Mouse (Mus musculus) hindbrain, embryonic 12.5 days (tissue): ENCODE data around the gene Setdb2. TPM values are rescaled to one million over a fixed set of nuclear protein-coding genes. Genes with fewer than 3 reads are reported as not detected.

Source experiments
- ATAC-seq: fragments of 200-750 bp; cut with Nextera tagmentation; 2 replicates; pipeline ENCODE4 v1.8.0; 2017; ENCODE audit warnings: moderate TSS enrichment; ENCODE audit not compliant: low FRiP score
- H3K27ac ChIP-seq: fragments of 300-500 bp; sonication (generic); 2 replicates; pipeline ENCODE4 v1.5.1; 2016; ENCODE audit warnings: mild to moderate bottlenecking
- H3K27me3 ChIP-seq: fragments of 300-500 bp; sonication (generic); 2 replicates; pipeline ENCODE4 v1.6.1; 2016; ENCODE audit warnings: mild to moderate bottlenecking
- H3K36me3 ChIP-seq: fragments of 300-500 bp; sonication (generic); 2 replicates; pipeline ENCODE4 v1.6.1; 2016; ENCODE audit warnings: mild to moderate bottlenecking
- H3K4me1 ChIP-seq: fragments of 300-500 bp; sonication (generic); 2 replicates; pipeline ENCODE4 v1.6.1; 2016
- H3K4me2 ChIP-seq: fragments of 300-500 bp; sonication (generic); replicated peaks from 2 replicates; pipeline ENCODE4 v1.6.1; 2016; ENCODE audit warnings: mild to moderate bottlenecking
- H3K4me3 ChIP-seq: fragments of 300-500 bp; sonication (generic); 2 replicates; pipeline ENCODE4 v1.5.1; 2016; ENCODE audit warnings: mild to moderate bottlenecking
- H3K9ac ChIP-seq: fragments of 300-500 bp; sonication (generic); 2 replicates; pipeline ENCODE4 v1.6.1; 2016; ENCODE audit warnings: mild to moderate bottlenecking, moderate library complexity
- H3K9me3 ChIP-seq: fragments of 300-500 bp; sonication (generic); replicated peaks from 2 replicates; pipeline ENCODE4 v1.6.1; 2016; ENCODE audit warnings: mild to moderate bottlenecking
- WGBS: fragments of 180-500 bp; shearing (Covaris S2); methylation state at CpG from one replicate; pipeline ENCODE4 v1.1.7; 2016; 5-methylcytosine and 5-hydroxymethylcytosine counted together
- polyA plus RNA-seq: library from polyadenylated mRNA; unstranded; fragments of >200 nt; fragmentation: Nextera tagmentation; extraction: Ambion mirVana; gene quantifications from 2 replicates; pipeline ENCODE4 v1.2.1, GENCODE M21; 2016

The Setdb2 gene
- 9.6 and 11.6 TPM in 2 replicates for polyA plus RNA-seq

DNA sequence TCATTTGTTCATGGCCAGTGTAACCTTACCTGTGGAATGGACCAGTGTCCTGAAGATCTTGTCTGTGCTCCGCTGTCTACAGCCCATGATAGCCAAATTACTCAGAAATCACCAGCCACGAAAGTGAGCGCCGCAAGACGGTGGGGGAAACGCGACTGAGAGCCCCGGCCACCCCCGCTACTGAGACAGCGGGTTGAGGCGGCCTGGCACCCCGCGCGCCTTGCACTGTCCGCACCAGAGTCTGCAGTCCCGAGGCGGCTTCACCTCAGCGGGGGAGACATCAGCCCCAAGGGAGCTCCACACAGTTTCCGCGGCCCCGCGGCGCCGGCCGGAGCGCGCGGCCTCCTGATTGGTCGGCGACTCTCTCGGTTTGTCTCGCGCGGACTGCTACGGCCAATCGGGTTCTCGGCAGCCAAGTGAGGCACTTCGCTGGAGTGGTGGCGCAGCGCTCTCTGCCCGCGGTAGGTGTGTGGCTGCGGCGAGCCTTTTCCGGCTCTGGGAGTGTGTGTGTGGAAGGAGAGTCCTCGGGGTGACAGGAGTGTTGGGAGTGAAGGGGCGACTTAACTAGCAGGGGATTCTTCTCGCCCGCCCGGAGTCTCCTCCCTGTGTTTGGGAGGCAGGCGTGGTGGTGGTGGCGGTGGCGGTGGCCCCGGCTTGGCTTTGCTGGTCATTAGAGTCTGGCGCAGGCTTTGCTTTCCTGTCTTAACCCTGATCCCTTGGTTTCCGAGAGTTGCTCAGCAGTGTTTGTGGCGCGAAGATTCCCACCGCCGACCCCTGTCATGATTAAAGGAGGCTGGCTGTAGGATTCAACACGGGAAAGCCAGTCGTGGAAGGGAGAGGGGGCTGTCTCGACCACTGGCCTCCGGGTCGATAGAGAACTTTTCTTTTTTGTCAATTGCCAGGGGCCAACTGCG, at the start of gene Setdb2, which contains the start of gene Cab39l:
Gene Setdb2 (minus strand): TSS at position 327 of the 914 bp plus-strand sequence.
Gene Cab39l (plus strand): TSS at position 415 of the 914 bp plus-strand sequence.
- WGBS = under 1% methylated on average over 66 of the region's 66 CpGs

DNA sequence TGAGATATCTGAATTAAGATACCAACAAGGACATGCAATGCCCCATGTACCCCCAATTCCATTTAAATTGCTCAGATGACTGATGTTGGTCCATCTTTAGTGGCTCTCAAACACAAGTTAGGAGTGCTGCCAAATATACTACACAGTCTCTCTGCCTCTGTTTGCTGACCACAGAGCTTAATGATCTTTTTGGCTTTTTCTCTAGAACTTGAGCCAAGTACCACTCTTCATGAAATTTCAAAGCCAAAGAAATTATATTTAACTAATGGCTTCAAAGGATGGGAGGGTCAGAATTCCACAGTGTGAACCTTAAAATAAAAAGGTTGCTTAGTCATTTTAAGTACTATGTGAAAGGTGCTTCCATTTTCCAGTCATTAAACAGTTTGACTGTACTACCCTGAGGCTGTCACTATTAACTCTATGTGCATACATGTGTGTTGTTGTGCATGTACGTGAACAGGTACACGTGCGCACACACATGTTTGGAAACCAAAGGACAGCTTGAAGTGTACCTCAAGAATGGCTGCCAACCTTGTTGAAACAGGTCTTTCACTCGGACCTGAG, 44.6 kb upstream of the Setdb2 start:
- no peak for ATAC-seq
- Histone ChIP-seq H3K36me3 (no peaks in the 10 kb centered on the region), H3K27ac (no peak overlapping the region), H3K4me3 (no peak overlapping the region), H3K27me3 (no peaks in the 10 kb centered on the region), H3K9me3 (no peaks in the 10 kb centered on the region), H3K4me1 (no peaks in the 10 kb centered on the region), H3K4me2 (no peak overlapping the region), H3K9ac (no peak overlapping the region)
- WGBS = 95% methylated on average over 4 of the region's 4 CpGs

More for the DNA sequence above, at the start of gene Setdb2, which contains the start of gene Cab39l:
- peak within 1 kb of the TSS; percentile 66 for H3K4me3 ChIP-seq
- no peaks in the 10 kb centered on the region for H3K9me3 ChIP-seq
- H3K27me3 ChIP-seq = no peaks in the 10 kb centered on the region
- peaks cover 11% of the 10 kb centered on the region for H3K4me1 ChIP-seq
- peak within 1 kb of the TSS; percentile 74 for H3K27ac ChIP-seq
- H3K4me2 ChIP-seq = peak within 1 kb of the TSS; percentile 81
- no peaks in the 10 kb centered on the region for H3K36me3 ChIP-seq
- H3K9ac ChIP-seq = peak within 1 kb of the TSS; percentile 79
- ATAC-seq = peak; percentile 100

DNA sequence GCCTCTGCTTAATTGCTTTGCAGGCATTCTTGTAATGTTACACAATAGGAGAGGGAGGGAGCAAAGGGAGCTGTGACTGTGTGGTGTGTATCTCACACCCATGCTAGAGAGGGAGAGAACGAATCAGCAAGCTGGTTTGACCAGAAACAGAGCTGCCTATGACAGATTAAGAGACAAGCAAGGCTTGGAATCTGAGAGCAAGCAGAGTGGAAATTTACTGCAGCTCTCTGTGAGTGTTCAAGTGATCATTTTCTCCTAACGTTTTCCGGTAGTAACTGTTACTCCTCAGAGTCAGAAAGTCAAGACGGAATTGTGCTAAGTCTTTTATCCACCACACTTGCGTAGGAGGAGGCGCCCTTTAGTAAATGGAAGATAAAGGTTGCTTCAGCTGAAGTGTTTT, 38.0 kb upstream of the Setdb2 start:
- 63% methylated on average over 6 of the region's 6 CpGs for WGBS
- no peaks in the 10 kb centered on the region for H3K36me3 ChIP-seq
- no peak overlapping the region for H3K9ac ChIP-seq
- H3K4me1 ChIP-seq = no peaks in the 10 kb centered on the region
- no peak for ATAC-seq
- H3K4me3 ChIP-seq = no peak overlapping the region
- no peak overlapping the region for H3K4me2 ChIP-seq
- H3K27me3 ChIP-seq = no peaks in the 10 kb centered on the region
- H3K27ac ChIP-seq = no peak overlapping the region
- H3K9me3 ChIP-seq = no peaks in the 10 kb centered on the region

DNA sequence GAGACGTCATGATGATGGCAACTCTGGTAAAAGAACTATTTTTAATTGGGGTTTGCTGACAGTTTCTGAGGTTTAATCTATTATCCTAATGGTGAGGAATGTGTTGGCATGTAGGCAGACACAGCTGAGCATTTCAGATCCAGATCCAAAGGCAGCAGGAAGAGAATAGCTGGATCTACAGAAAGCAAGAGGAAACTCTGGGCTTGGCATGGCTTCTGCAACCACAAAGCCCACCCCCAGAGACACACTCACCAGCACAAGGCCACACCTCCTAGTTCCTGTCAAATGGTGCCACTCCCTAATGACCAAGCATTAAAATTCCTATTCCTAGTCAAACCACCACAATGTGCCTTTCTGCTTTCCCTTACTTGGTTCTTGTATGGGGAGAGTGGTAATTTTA, 30.1 kb upstream of the Setdb2 start:
- 88% methylated on average over 1 of the region's 1 CpGs for WGBS

DNA sequence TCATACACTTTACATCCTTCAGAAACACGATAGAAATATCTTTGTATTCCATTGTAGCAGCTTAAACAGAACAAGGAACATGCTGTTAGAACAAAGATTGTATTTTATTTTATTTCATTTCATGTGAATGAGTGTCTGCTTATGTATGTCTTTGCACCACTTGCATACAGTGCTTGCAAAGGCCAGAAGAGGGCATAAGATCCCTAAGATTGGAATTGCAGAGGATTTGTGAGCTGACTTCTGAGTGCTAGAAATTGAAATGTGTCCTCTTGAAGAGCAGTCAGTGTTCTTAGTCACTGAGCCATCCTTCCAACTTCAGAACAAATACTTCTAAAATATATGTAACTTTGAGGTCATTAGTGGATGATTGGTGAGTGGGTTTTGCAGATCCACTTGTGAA, 27.1 kb upstream of the Setdb2 start:
- no peak overlapping the region for H3K27ac ChIP-seq
- no peak overlapping the region for H3K9ac ChIP-seq
- H3K9me3 ChIP-seq = no peaks in the 10 kb centered on the region
- WGBS = 76% methylated on average over 1 of the region's 1 CpGs
- no peak for ATAC-seq
- no peaks in the 10 kb centered on the region for H3K36me3 ChIP-seq
- no peaks in the 10 kb centered on the region for H3K4me1 ChIP-seq
- no peak overlapping the region for H3K4me2 ChIP-seq
- no peak overlapping the region for H3K4me3 ChIP-seq
- H3K27me3 ChIP-seq = no peaks in the 10 kb centered on the region

More for the DNA sequence above, 30.1 kb upstream of the Setdb2 start:
- Histone ChIP-seq H3K36me3 (no peaks in the 10 kb centered on the region), H3K4me2 (no peak overlapping the region), H3K27me3 (no peaks in the 10 kb centered on the region), H3K9ac (no peak overlapping the region), H3K4me1 (no peaks in the 10 kb centered on the region), H3K9me3 (no peaks in the 10 kb centered on the region), H3K27ac (no peak overlapping the region), H3K4me3 (no peak overlapping the region)
- no peak for ATAC-seq

DNA sequence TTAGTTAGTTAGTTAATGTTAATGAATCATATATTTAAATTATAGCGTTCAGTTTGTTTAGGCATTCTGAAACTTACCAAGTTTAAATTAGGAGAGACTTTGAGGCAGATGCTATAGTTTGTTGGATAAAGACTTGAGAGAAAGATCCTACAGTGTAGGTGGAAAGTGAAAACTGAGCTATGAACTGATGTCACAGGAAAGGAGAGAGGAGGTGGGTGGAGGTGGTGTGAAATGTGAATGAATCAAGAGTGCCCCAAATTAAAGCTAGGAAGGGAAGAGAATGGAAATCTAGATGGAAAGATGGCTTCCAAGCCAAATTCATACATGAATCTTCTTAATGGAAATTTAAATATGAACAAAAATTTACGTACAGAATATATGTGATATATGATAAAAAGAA, 25.8 kb upstream of the Setdb2 start:
- no peak overlapping the region for H3K27ac ChIP-seq
- no peaks in the 10 kb centered on the region for H3K36me3 ChIP-seq
- no peaks in the 10 kb centered on the region for H3K9me3 ChIP-seq
- H3K9ac ChIP-seq = no peak overlapping the region
- 94% methylated on average over 2 of the region's 2 CpGs for WGBS
- no peaks in the 10 kb centered on the region for H3K27me3 ChIP-seq
- no peaks in the 10 kb centered on the region for H3K4me1 ChIP-seq
- H3K4me3 ChIP-seq = no peak overlapping the region
- no peak for ATAC-seq
- no peak overlapping the region for H3K4me2 ChIP-seq

DNA sequence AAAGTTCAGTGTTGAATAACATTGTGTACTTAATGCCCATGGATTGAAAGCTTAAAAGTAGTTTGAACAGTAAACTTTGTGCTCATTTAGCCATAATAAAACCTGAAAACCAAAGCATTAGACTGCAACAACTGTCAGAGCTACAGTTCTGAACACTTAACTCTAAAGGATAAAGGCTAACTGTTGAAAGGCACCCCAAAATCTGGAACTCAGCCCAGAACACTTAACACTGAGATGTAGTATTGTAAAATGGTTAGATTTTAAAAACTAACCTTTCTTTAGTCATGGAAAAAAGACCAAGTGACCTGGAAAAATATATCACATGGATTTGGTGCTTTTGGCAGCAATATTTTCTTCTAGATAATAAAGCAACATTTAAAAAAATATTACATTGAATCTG, 7.3 kb upstream of the Setdb2 start:
- Histone ChIP-seq H3K27ac (no peak overlapping the region), H3K4me1 (no peaks in the 10 kb centered on the region), H3K4me3 (no peak overlapping the region), H3K36me3 (no peaks in the 10 kb centered on the region), H3K4me2 (no peak overlapping the region), H3K27me3 (no peaks in the 10 kb centered on the region), H3K9me3 (no peaks in the 10 kb centered on the region; the same call in 1 of the 2 replicates), H3K9ac (no peak overlapping the region)
- no peak for ATAC-seq

DNA sequence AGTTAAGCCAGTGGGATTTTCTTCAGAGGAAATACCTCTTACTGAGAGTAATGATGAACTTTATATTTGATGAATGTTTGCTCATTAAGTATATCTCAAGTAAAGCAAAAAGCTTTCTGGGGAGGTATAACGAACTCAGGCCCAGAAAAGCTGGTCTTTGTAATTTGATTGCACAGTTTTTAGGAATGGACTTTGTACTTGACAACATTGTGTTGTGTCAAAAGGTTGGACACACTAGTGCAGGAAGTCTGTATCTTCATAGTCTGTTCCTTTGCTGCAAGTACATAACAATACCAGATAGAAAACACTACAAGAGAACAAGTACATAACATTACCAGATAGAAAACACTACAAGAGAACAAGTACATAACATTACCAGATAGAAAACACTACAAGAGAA, 4.7 kb upstream of the Setdb2 start:
- Histone ChIP-seq H3K4me2 (no peak overlapping the region), H3K27me3 (no peaks in the 10 kb centered on the region), H3K9ac (no peak overlapping the region), H3K9me3 (no peaks in the 10 kb centered on the region; the same call in 1 of the 2 replicates), H3K4me3 (no peak overlapping the region), H3K4me1 (no peaks in the 10 kb centered on the region), H3K27ac (no peak overlapping the region), H3K36me3 (no peaks in the 10 kb centered on the region)
- ATAC-seq = no peak
- WGBS = 94% methylated on average over 1 of the region's 1 CpGs

DNA sequence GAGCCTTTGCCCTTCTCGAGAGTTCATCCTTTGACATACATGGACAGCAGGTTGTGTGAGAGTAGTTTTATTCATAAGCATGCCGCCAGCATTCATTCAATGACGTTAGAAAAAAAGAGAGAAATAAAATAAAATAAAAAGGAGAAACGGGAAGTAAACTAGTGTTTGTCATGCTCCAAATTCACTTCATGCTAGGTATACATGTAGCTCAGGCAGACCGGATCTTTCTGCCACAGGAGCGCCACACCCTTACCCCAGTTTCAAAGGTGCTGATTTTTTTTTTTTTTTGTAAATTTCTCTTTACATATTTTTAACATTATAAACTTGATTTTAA, 755 bp upstream of the Setdb2 start:
- no peak for ATAC-seq
- H3K4me1 ChIP-seq = peaks cover 11% of the 10 kb centered on the region
- H3K9me3 ChIP-seq = no peaks in the 10 kb centered on the region
- no peaks in the 10 kb centered on the region for H3K36me3 ChIP-seq
- peak overlapping the region; percentile 81 for H3K4me2 ChIP-seq
- H3K27ac ChIP-seq = peak overlapping the region; percentile 74; the same call in 1 of the 2 replicates
- peak overlapping the region; percentile 66 for H3K4me3 ChIP-seq
- 9% methylated on average over 6 of the region's 6 CpGs for WGBS
- no peaks in the 10 kb centered on the region for H3K27me3 ChIP-seq
- peak overlapping the region; percentile 79 for H3K9ac ChIP-seq

DNA sequence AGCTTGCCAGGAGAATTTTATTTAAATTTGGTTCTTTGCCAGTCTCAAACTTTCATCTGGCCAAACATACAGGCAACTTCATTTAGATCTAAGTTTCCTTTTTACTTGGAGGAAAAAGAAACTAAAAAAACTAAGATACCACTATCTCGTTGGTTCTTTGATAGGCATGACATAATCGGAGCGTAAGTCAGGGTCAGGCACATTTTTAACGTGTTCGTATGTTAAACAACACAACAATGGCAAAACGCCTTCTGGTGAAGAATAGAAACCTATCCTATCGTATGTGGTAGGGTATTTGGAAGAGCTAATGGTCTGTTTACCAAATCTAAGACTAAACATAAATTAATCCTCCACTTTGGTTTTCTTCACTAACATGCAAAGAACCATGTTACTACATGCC, 645 bp downstream of the Setdb2 start:
- no peaks in the 10 kb centered on the region for H3K27me3 ChIP-seq
- H3K9ac ChIP-seq = peak overlapping the region; percentile 79
- no peaks in the 10 kb centered on the region for H3K9me3 ChIP-seq
- peak overlapping the region; percentile 66 for H3K4me3 ChIP-seq
- 19% methylated on average over 7 of the region's 7 CpGs for WGBS
- H3K4me1 ChIP-seq = peaks cover 11% of the 10 kb centered on the region
- no peak for ATAC-seq
- no peaks in the 10 kb centered on the region for H3K36me3 ChIP-seq
- H3K27ac ChIP-seq = no peak overlapping the region
- H3K4me2 ChIP-seq = peak overlapping the region; percentile 81

DNA sequence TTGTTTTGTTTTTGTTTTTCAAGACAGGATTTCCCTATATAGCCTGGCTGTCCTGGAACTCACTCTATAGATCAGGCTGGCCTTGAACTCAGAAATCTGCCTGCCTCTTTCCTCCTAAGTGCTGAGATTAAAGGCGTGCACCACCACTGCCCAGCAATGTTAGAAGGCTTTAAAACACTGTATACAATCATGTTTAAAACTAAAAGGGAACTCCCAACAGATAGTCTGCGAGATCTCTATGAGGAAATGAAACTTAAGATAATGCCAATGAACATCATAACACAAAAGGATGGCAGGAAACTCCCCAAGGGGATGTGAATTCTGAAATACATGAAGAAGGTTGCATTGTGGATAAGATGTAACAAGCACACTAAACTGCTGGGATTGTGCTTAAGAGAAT, 2.2 kb downstream of the Setdb2 start:
- WGBS = 93% methylated on average over 2 of the region's 2 CpGs
- ATAC-seq = no peak

DNA sequence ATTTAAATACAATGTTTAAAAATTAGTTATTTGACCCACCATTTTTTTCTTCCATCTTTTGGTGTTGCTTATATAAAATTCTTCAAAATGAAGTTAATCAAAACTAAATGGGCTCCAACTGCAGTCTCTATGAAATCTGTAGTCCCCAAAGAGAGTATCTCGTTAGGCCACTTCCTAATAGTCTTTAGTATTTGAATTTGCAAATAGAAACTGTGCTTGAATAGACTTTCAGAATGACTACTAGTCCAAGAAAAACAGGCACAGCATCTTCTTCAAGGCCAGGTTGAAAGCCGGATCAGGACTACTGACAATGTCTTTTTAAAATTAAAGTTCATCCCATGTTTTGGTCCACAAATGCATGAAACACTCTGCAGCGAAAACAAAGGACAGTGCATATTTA, 3.3 kb downstream of the Setdb2 start:
- Histone ChIP-seq H3K4me1 (peaks cover 11% of the 10 kb centered on the region), H3K9ac (no peak overlapping the region), H3K27me3 (no peaks in the 10 kb centered on the region), H3K9me3 (no peaks in the 10 kb centered on the region), H3K4me2 (no peak overlapping the region), H3K27ac (no peak overlapping the region), H3K36me3 (no peaks in the 10 kb centered on the region), H3K4me3 (no peak overlapping the region)
- ATAC-seq = no peak
- WGBS = 92% methylated on average over 3 of the region's 3 CpGs

More for the DNA sequence above, 2.2 kb downstream of the Setdb2 start:
- Histone ChIP-seq H3K36me3 (no peaks in the 10 kb centered on the region), H3K9ac (no peak overlapping the region), H3K27ac (no peak overlapping the region), H3K4me1 (peaks cover 11% of the 10 kb centered on the region), H3K4me2 (no peak overlapping the region), H3K9me3 (no peaks in the 10 kb centered on the region), H3K27me3 (no peaks in the 10 kb centered on the region), H3K4me3 (no peak overlapping the region)

DNA sequence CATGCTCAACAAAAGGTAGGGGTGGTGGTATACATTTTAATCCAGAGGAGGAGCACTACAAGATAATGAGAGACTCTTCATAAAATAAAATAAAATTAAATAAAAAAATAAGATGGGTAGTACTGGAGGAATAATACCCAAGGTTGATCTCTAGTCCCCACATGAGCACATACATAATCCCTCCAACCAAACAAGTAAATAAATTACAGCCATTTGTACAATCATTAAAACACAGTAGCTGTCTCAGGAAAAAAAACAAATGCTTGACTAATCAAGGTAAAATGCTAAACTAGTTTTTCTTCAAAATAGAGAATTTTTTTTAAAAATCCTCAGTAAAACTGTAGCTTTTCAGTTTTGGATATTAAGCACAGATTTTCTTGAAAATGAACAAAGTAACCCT, 5.5 kb downstream of the Setdb2 start:
- Histone ChIP-seq H3K36me3 (no peaks in the 10 kb centered on the region), H3K27ac (no peak overlapping the region), H3K9ac (no peak overlapping the region), H3K4me3 (no peak overlapping the region), H3K4me1 (peaks cover 11% of the 10 kb centered on the region), H3K27me3 (no peaks in the 10 kb centered on the region), H3K4me2 (no peak overlapping the region), H3K9me3 (no peaks in the 10 kb centered on the region)
- ATAC-seq = no peak
